Mouse (Mus musculus): ENCODE measurements at regions not wholly inside any gene's neighbourhood (a gene's known extent, or its start where the extent isn't known, plus 50 kb on each side); places are given as distances from the start of the nearest gene placed in this dataset.

DNA sequence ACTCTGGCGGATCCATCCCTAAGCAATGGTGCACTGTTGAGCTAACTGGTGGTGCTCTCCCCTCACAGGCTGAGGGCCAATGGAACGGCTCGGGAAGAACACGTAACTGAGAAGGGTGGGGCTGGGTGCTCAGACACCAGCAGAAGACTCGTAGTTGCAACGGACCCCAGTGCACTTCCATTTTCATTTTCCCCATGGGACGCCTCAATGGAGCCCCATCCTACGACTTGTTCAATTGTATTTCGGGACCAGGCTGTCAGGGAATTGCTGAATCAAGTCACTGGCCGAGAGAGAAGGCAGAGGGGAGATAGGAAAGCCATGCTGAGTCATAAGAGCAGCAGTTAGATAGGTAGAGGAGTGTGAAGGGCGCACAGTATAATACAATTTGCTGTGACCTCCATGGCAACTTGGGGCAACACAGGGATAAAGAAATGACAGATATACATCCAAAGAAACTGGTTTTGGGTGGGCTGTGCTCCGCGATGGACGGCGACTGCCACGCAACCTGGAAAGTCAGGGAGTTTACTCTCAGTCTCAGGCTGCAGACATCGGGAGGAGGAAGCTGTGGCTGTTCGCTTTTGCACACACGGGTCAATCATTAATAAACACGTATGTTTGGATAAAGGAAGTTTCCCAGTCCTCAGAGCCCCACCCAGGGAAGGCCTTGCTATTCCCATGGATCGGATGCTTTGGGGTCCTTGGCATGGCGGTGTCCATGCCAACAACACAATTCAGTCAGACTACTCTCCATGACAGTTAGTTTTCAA is 160.1 kb downstream of the Etnk1 start:
- DNase-seq, result no peak
- peak overlapping the region; percentile 44 for H3K4me3 ChIP-seq (replicated peaks; ENCODE audit: extremely low read depth, low read depth, low read length)
- no peak for TF ChIP-seq POLR2A (IDR thresholded peaks at IDR 0.05; ENCODE audit: borderline replicate concordance, extremely low read depth, low read depth, low read length)
- WGBS, result 61% methylated on average over 22 of the region's 22 CpGs
- peaks cover 3% of the 10 kb centered on the region; the same call in 1 of the 2 replicates for H3K4me1 ChIP-seq (ENCODE audit: control insufficient read depth, insufficient read depth, low read length)

DNA sequence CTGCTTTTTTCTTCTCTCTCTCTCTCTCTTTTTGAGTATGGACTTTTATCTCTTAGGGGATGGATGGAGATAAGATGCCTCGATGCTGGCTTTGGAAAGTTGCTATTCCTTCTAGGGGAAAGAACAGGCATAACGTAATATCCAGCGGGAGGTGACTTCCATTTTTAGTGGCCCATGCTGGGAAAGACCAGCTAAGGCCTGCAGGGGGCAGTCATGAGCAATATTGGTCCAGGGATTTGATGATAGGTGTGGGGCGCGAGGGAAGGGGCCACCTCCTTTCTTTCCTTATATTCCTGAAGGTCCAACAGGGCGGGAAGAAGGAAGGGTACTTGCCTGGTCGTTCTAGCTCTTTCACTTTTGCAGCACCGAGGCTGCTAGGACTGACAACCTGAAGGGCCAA is 160.8 kb downstream of the Etnk1 start:
- no peak for TF ChIP-seq POLR2A (IDR thresholded peaks at IDR 0.05; ENCODE audit: borderline replicate concordance, extremely low read depth, low read depth, low read length)
- TF ChIP-seq CTCF (IDR thresholded peaks at IDR 0.05; ENCODE audit: insufficient read depth, low read length), result 0 out of 2 replicates have a peak, but pooled peaks have one; percentile 11
- peaks cover 3% of the 10 kb centered on the region; the same call in 1 of the 2 replicates for H3K4me1 ChIP-seq (ENCODE audit: control insufficient read depth, insufficient read depth, low read length)
- 89% methylated on average over 8 of the region's 8 CpGs for WGBS
- DNase-seq, result no peak
- H3K4me3 ChIP-seq (replicated peaks; ENCODE audit: extremely low read depth, low read depth, low read length), result no peak overlapping the region

DNA sequence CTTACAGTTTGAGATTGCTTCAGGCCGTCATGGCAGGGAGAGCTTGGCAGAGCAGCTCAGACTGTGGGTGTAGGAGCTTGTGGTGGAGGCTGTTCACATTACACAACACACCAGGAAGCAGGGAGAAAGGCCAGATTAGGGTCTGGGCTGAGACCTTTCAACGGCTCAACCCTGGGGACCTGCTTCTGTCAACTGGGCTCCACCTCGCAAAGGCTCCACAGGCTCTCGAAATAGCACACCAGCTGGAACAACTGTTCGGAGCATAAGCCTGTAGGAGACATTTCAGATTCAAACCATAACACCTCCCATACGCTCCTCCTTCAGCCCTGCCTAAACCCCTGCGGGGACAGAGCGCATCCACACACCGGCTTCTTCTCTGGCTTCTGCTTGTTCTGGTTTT is 161.2 kb downstream of the Etnk1 start:
- Histone ChIP-seq H3K4me3 (replicated peaks; ENCODE audit: extremely low read depth, low read depth, low read length) (no peak overlapping the region), H3K4me1 (ENCODE audit: control insufficient read depth, insufficient read depth, low read length) (peaks cover 3% of the 10 kb centered on the region; the same call in 1 of the 2 replicates)
- no peak for TF ChIP-seq CTCF (IDR thresholded peaks at IDR 0.05; ENCODE audit: insufficient read depth, low read length)
- no peak for TF ChIP-seq POLR2A (IDR thresholded peaks at IDR 0.05; ENCODE audit: borderline replicate concordance, extremely low read depth, low read depth, low read length)
- 84% methylated on average over 9 of the region's 9 CpGs for WGBS
- DNase-seq, result no peak

DNA sequence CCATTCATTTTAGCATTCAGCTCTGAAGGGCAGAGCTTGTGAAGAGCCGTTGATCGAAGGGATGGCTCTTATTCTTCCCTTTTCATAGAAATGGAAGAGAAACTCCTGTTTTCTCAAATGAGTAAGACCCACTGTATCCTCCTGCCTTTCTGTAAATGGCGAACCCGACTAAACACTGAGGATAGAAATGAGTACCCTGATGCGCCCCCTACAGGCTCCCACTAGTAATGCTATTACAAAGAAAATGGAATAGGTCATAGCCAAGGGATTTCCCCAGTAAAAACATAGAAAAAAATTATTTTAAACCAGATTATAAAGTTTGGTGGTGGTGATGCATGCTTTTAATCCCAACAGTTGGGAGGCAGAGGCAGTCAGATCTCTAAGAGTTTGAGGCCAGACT is 162.1 kb downstream of the Etnk1 start:
- Histone ChIP-seq H3K4me3 (replicated peaks; ENCODE audit: extremely low read depth, low read depth, low read length) (no peak overlapping the region), H3K4me1 (ENCODE audit: control insufficient read depth, insufficient read depth, low read length) (peaks cover 3% of the 10 kb centered on the region; the same call in 1 of the 2 replicates)
- TF ChIP-seq POLR2A (IDR thresholded peaks at IDR 0.05; ENCODE audit: borderline replicate concordance, extremely low read depth, low read depth, low read length), result no peak
- TF ChIP-seq CTCF (IDR thresholded peaks at IDR 0.05; ENCODE audit: insufficient read depth, low read length), result no peak
- DNase-seq, result no peak
- WGBS, result 75% methylated on average over 5 of the region's 5 CpGs

DNA sequence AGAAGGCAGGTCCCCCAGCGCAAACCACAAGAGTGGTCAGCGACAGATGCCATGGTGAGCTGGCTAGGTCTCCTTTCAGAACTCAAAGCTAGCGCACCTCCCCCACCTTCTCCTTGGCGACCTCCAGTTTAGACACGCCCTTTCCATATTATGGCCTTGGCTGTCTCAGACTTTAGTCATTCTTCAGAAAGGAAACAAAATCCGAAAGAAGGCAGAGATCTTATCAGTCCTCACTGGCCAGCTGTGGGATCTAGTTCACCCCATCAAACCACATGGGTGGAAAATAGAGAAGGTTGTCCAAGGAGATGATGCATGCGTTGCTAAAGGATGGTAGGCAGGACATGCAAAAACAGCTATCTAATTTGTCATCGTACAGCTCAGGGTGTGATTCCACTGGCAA is 166.5 kb downstream of the Etnk1 start:
- TF ChIP-seq CTCF (IDR thresholded peaks at IDR 0.05; ENCODE audit: insufficient read depth, low read length), result no peak
- no peak for TF ChIP-seq POLR2A (IDR thresholded peaks at IDR 0.05; ENCODE audit: borderline replicate concordance, extremely low read depth, low read depth, low read length)
- Histone ChIP-seq H3K4me1 (ENCODE audit: control insufficient read depth, insufficient read depth, low read length) (no peaks in the 10 kb centered on the region), H3K4me3 (replicated peaks; ENCODE audit: extremely low read depth, low read depth, low read length) (no peak overlapping the region)
- no peak for DNase-seq
- WGBS, result 83% methylated on average over 8 of the region's 8 CpGs

DNA sequence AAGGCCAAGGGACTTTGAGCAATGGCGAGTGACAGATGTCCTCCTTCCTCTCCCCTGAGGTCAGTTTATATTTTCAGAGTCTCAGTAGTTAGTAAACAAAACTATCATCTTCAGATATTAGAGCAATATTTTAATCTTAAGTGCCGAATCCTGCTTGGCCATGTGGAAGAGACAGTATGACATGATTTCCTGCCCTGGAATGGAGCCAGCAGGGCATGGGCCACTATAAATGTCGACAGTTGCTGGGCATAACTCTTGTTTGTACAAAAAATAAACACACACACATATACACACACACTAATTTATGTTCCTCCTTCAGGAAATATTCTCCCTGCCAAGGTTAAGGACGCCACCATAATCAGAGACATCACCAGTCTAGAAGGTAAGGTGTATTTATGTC is 169.6 kb downstream of the Etnk1 start:
- 42% methylated on average over 4 of the region's 4 CpGs for WGBS
- Histone ChIP-seq H3K4me3 (replicated peaks; ENCODE audit: extremely low read depth, low read depth, low read length) (no peak overlapping the region), H3K4me1 (ENCODE audit: control insufficient read depth, insufficient read depth, low read length) (no peaks in the 10 kb centered on the region)
- TF ChIP-seq POLR2A (IDR thresholded peaks at IDR 0.05; ENCODE audit: borderline replicate concordance, extremely low read depth, low read depth, low read length) (no peak), CTCF (IDR thresholded peaks at IDR 0.05; ENCODE audit: insufficient read depth, low read length) (no peak)
- no peak for DNase-seq

DNA sequence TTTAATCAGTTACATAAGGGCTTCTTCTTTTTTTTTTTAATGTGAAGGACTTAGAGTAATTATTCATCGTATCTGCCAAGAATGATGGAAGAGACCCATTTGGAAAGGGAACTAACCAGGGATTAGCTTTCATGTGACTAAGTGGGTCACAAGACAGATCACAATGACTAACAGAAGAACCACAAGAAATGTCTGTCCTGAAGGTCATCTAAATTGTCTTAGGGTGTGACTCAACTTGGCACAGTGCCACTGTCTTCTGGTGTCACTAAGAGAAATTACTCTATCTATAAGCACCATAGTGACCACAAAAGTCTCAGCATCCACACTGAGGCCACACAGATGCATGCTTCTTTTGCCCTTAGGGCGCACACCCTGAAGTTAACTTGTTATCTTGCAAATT is 182.0 kb downstream of the Etnk1 start:
- 88% methylated on average over 2 of the region's 2 CpGs for WGBS
- H3K4me3 ChIP-seq (replicated peaks; ENCODE audit: extremely low read depth, low read depth, low read length), result no peak overlapping the region
- TF ChIP-seq CTCF (IDR thresholded peaks at IDR 0.05; ENCODE audit: insufficient read depth, low read length), result no peak
- TF ChIP-seq POLR2A (IDR thresholded peaks at IDR 0.05; ENCODE audit: borderline replicate concordance, extremely low read depth, low read depth, low read length), result no peak
- H3K4me1 ChIP-seq (ENCODE audit: control insufficient read depth, insufficient read depth, low read length), result no peaks in the 10 kb centered on the region
- no peak for DNase-seq

DNA sequence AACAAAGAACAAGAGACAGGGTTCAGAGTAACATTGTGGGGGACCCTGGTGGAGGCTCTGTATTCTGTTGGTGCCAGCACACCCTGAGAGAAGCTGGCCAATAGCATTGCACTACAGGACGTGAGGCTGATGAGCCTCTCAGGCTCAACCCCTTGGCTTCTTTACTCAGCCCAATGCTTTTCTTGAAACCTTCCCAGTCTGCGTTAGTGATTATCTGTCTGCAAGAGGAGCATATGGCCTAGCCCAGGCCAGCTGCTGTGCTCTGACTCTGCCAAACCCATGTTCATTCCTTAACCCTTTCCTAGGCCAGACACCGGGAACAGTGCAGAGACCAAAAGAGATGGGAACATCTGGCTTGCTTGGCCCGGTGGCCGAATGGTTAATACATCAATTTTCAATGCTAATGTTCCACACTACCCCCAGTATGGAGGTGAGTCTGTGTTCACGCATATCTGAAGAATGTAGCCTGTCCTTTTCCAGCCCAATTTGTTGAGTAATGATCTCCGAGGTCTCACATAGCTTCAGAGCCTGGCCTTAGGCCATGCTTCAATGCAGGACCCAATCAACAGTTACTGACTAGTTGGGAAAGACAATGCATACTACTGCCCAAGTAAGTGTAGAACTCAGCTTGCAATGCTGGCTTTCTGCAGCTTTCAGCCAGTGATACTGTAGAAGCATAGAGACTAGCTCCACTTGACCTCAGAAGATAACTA is 192.5 kb downstream of the Etnk1 start:
- WGBS, result 78% methylated on average over 7 of the region's 7 CpGs
- TF ChIP-seq CTCF (IDR thresholded peaks at IDR 0.05; ENCODE audit: insufficient read depth, low read length), result no peak
- no peak for TF ChIP-seq POLR2A (IDR thresholded peaks at IDR 0.05; ENCODE audit: borderline replicate concordance, extremely low read depth, low read depth, low read length)
- Histone ChIP-seq H3K4me1 (ENCODE audit: control insufficient read depth, insufficient read depth, low read length) (peaks cover 4% of the 10 kb centered on the region; the same call in 1 of the 2 replicates), H3K4me3 (replicated peaks; ENCODE audit: extremely low read depth, low read depth, low read length) (no peak overlapping the region)
- DNase-seq, result no peak

DNA sequence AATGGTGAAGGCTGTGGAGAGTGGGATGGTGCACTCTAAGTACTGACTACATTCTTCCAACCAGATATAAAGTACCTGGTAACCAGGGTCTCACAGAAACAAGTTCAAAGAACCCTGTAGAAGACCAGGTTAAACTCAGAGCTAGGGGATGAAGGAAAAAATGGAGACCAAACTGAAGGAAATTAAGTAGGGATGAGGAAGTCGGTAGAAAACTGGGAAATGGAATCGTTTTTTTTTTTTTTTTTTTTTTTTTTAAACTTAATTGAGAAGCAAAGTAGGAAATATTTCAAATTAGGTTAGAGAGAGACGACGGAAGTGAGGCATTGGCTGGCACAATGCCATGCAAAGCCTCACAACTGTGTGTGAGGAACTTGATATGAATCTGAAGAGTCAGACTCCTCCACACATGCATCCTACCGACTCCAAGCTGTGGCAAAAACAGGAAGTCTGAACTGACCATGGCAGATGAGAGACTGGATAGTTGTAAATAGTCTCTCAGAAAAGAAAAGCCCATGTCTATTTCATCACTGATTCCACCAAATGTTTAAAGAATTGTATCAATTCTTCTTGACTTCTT is 194.2 kb downstream of the Etnk1 start:
- Histone ChIP-seq H3K4me1 (ENCODE audit: control insufficient read depth, insufficient read depth, low read length) (peaks cover 4% of the 10 kb centered on the region; the same call in 1 of the 2 replicates), H3K4me3 (replicated peaks; ENCODE audit: extremely low read depth, low read depth, low read length) (no peak overlapping the region)
- no peak for DNase-seq
- WGBS, result 22% methylated on average over 5 of the region's 5 CpGs
- TF ChIP-seq CTCF (IDR thresholded peaks at IDR 0.05; ENCODE audit: insufficient read depth, low read length) (no peak), POLR2A (IDR thresholded peaks at IDR 0.05; ENCODE audit: borderline replicate concordance, extremely low read depth, low read depth, low read length) (no peak)

All from lung, adult 2 months (tissue).